Mouse (Mus musculus) hindbrain, embryonic 10.5 days (tissue): ENCODE measurements around the gene Nfe2l1. TPM values are rescaled to one million over a fixed set of nuclear protein-coding genes. Genes with fewer than 3 reads are reported as not detected.

Experiments used
- DNase-seq: peaks from one replicate; pipeline ENCODE4 v3.0.0-alpha.2; 2017; ENCODE audit warnings: low spot score
- H3K27ac ChIP-seq: fragments of 300-500 bp; sonication (generic); 2 replicates; pipeline ENCODE4 v1.5.1; 2016; ENCODE audit warnings: mild to moderate bottlenecking, moderate library complexity
- H3K27me3 ChIP-seq: fragments of 300-500 bp; sonication (generic); 2 replicates; pipeline ENCODE4 v1.6.1; 2016; ENCODE audit warnings: mild to moderate bottlenecking; ENCODE audit not compliant: poor library complexity, insufficient read depth, severe bottlenecking
- H3K36me3 ChIP-seq: fragments of 300-500 bp; sonication (generic); 2 replicates; pipeline ENCODE4 v1.6.1; 2016; ENCODE audit warnings: mild to moderate bottlenecking, moderate library complexity
- H3K4me1 ChIP-seq: fragments of 300-500 bp; sonication (generic); replicated peaks from 2 replicates; pipeline ENCODE4 v1.6.1; 2016; ENCODE audit warnings: mild to moderate bottlenecking
- H3K4me3 ChIP-seq: fragments of 300-500 bp; sonication (generic); 2 replicates; pipeline ENCODE4 v1.5.1; 2016; ENCODE audit warnings: mild to moderate bottlenecking, moderate library complexity
- H3K9me3 ChIP-seq: fragments of 300-500 bp; sonication (generic); 2 replicates; pipeline ENCODE4 v1.6.1; 2016; ENCODE audit warnings: mild to moderate bottlenecking, moderate library complexity
- WGBS: fragments of 180-500 bp; shearing (Covaris S2); methylation state at CpG from one replicate; pipeline ENCODE4 v1.1.7; 2016; 5-methylcytosine and 5-hydroxymethylcytosine counted together
- polyA plus RNA-seq: library from polyadenylated mRNA; unstranded; fragments of >200 nt; fragmentation: Nextera tagmentation; extraction: Ambion mirVana; gene quantifications from 2 replicates; pipeline ENCODE4 v1.2.1, GENCODE M21; 2016

Gene Nfe2l1
- 65.7 and 71.8 TPM in 2 replicates for polyA plus RNA-seq

GRCm38 (mm10) chr11:96829813-96830538, at the start of gene Nfe2l1:
TSS of gene Nfe2l1 (minus strand) at chr11:96829968.
- peak within 1 kb of the TSS; percentile 91 for H3K4me3 ChIP-seq
- under 1% methylated on average over 51 of the region's 51 CpGs for WGBS
- no peaks in the 10 kb centered on the region for H3K9me3 ChIP-seq

GRCm38 (mm10) chr11:96879359-96879758, 49.6 kb upstream of the Nfe2l1 start:
- H3K4me3 ChIP-seq: peak overlapping the region; percentile 4; the same call in 1 of the 2 replicates
- peak; percentile 69 for DNase-seq
- peak overlapping the region; percentile 94 for H3K27ac ChIP-seq
- no peaks in the 10 kb centered on the region for H3K9me3 ChIP-seq
- H3K27me3 ChIP-seq: no peaks in the 10 kb centered on the region
- H3K4me1 ChIP-seq: peaks cover 78% of the 10 kb centered on the region
- H3K36me3 ChIP-seq: no peaks in the 10 kb centered on the region
- 13% methylated on average over 7 of the region's 7 CpGs for WGBS

More at GRCm38 (mm10) chr11:96829813-96830538, at the start of gene Nfe2l1:
- Histone ChIP-seq H3K36me3 (peaks cover 31% of the 10 kb centered on the region), H3K27ac (peak within 1 kb of the TSS; percentile 98), H3K27me3 (no peaks in the 10 kb centered on the region), H3K4me1 (peaks cover 52% of the 10 kb centered on the region)
- peak; percentile 98 for DNase-seq

GRCm38 (mm10) chr11:96878715-96879114, 48.9 kb upstream of the Nfe2l1 start:
- peak overlapping the region; percentile 4; the same call in 1 of the 2 replicates for H3K4me3 ChIP-seq
- no peaks in the 10 kb centered on the region for H3K9me3 ChIP-seq
- H3K27ac ChIP-seq: peak overlapping the region; percentile 94
- no peak for DNase-seq
- no peaks in the 10 kb centered on the region for H3K27me3 ChIP-seq
- 20% methylated on average over 3 of the region's 3 CpGs for WGBS
- H3K36me3 ChIP-seq: no peaks in the 10 kb centered on the region
- H3K4me1 ChIP-seq: peaks cover 78% of the 10 kb centered on the region

GRCm38 (mm10) chr11:96877071-96877470, 47.3 kb upstream of the Nfe2l1 start:
- Histone ChIP-seq H3K4me1 (peaks cover 87% of the 10 kb centered on the region), H3K27ac (peak overlapping the region; percentile 94), H3K4me3 (peak overlapping the region; percentile 41), H3K9me3 (no peaks in the 10 kb centered on the region), H3K36me3 (no peaks in the 10 kb centered on the region), H3K27me3 (no peaks in the 10 kb centered on the region)
- no peak for DNase-seq
- WGBS: 30% methylated on average over 4 of the region's 4 CpGs

GRCm38 (mm10) chr11:96876300-96877040, 46.7 kb upstream of the Nfe2l1 start:
- DNase-seq: peak; percentile 86
- no peaks in the 10 kb centered on the region for H3K9me3 ChIP-seq
- no peaks in the 10 kb centered on the region for H3K27me3 ChIP-seq
- WGBS: 1% methylated on average over 13 of the region's 13 CpGs
- peak overlapping the region; percentile 94 for H3K27ac ChIP-seq
- no peaks in the 10 kb centered on the region for H3K36me3 ChIP-seq
- peaks cover 91% of the 10 kb centered on the region for H3K4me1 ChIP-seq
- H3K4me3 ChIP-seq: peak overlapping the region; percentile 41

GRCm38 (mm10) chr11:96875745-96876144, 46.0 kb upstream of the Nfe2l1 start:
- H3K27ac ChIP-seq: peak overlapping the region; percentile 94
- peak overlapping the region; percentile 41 for H3K4me3 ChIP-seq
- peak; percentile 97 for DNase-seq
- no peaks in the 10 kb centered on the region for H3K36me3 ChIP-seq
- H3K27me3 ChIP-seq: no peaks in the 10 kb centered on the region
- H3K4me1 ChIP-seq: peaks cover 92% of the 10 kb centered on the region
- no peaks in the 10 kb centered on the region for H3K9me3 ChIP-seq
- 0% methylated on average over 35 of the region's 35 CpGs for WGBS

- DNase-seq: no peak
- peak overlapping the region; percentile 41 for H3K4me3 ChIP-seq
- H3K27ac ChIP-seq: peak overlapping the region; percentile 94
- H3K9me3 ChIP-seq: no peaks in the 10 kb centered on the region
- no peaks in the 10 kb centered on the region for H3K36me3 ChIP-seq
- H3K4me1 ChIP-seq: peaks cover 91% of the 10 kb centered on the region
- H3K27me3 ChIP-seq: no peaks in the 10 kb centered on the region
- 4% methylated on average over 4 of the region's 4 CpGs for WGBS
Observed at GRCm38 (mm10) chr11:96875270-96875669, 45.5 kb upstream of the Nfe2l1 start.

- Histone ChIP-seq H3K9me3 (no peaks in the 10 kb centered on the region), H3K4me3 (peak overlapping the region; percentile 42)
- 4% methylated on average over 11 of the region's 11 CpGs for WGBS
Observed at GRCm38 (mm10) chr11:96873601-96874140, 43.9 kb upstream of the Nfe2l1 start.

GRCm38 (mm10) chr11:96872441-96873379, 42.9 kb upstream of the Nfe2l1 start:
- peaks cover 72% of the 10 kb centered on the region for H3K4me1 ChIP-seq
- H3K9me3 ChIP-seq: no peaks in the 10 kb centered on the region
- peak overlapping the region; percentile 42 for H3K4me3 ChIP-seq
- WGBS: 2% methylated on average over 24 of the region's 24 CpGs
- H3K27ac ChIP-seq: peak overlapping the region; percentile 94
- DNase-seq: peak; percentile 78
- H3K36me3 ChIP-seq: no peaks in the 10 kb centered on the region
- H3K27me3 ChIP-seq: no peaks in the 10 kb centered on the region

More at GRCm38 (mm10) chr11:96873601-96874140, 43.9 kb upstream of the Nfe2l1 start:
- H3K36me3 ChIP-seq: no peaks in the 10 kb centered on the region
- H3K4me1 ChIP-seq: peaks cover 82% of the 10 kb centered on the region
- DNase-seq: peak; percentile 89
- peak overlapping the region; percentile 94 for H3K27ac ChIP-seq
- no peaks in the 10 kb centered on the region for H3K27me3 ChIP-seq

GRCm38 (mm10) chr11:96867149-96867548, 37.4 kb upstream of the Nfe2l1 start:
- Histone ChIP-seq H3K9me3 (no peaks in the 10 kb centered on the region), H3K27me3 (no peaks in the 10 kb centered on the region), H3K36me3 (no peaks in the 10 kb centered on the region), H3K27ac (peak overlapping the region; percentile 86), H3K4me1 (peaks cover 46% of the 10 kb centered on the region), H3K4me3 (no peak overlapping the region)
- peak; percentile 86 for DNase-seq
- 20% methylated on average over 5 of the region's 5 CpGs for WGBS

- H3K4me3 ChIP-seq: peak overlapping the region; percentile 32
- H3K4me1 ChIP-seq: peaks cover 49% of the 10 kb centered on the region
Observed at GRCm38 (mm10) chr11:96863206-96863995, 33.6 kb upstream of the Nfe2l1 start.

More at GRCm38 (mm10) chr11:96863206-96863995, 33.6 kb upstream of the Nfe2l1 start:
- Histone ChIP-seq H3K27ac (peak overlapping the region; percentile 79), H3K36me3 (no peaks in the 10 kb centered on the region), H3K9me3 (no peaks in the 10 kb centered on the region), H3K27me3 (no peaks in the 10 kb centered on the region)
- DNase-seq: peak; percentile 85
- 18% methylated on average over 26 of the region's 26 CpGs for WGBS
